Mouse (Mus musculus) spleen, postnatal 10 days (tissue): ENCODE measurements around the gene Olfr618.
"Not testable (repeated sequence)": the region's sequence is repeated elsewhere in the genome, so short reads cannot be mapped to it uniquely, and the experiment has no call there.

ENCODE experiments used
- DNase-seq, 2 experiments: peaks; one replicate each; pipeline ENCODE4 v3.0.0; 2021 to 2022; ENCODE audit warnings: low spot score in 2 of 2

Gene Olfr618

DNA sequence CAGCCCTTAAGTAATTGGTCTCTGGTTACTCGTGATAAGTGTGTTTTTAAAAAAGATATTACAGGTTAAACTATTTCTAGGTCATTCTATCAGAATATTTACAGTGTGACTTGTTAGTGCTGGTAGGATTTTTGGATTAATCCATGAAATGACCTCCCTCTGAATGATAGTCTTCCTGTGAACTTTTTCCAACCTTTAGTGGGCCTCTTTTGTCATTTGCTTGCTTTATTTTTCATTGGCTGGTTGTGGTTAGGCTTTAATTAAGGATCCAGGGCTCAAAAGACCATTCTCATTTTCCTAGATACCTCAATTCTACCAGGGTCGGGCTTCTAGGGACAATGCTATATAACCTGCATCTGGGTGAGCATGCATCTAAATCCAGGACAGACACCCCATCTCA, at the start of gene Olfr618:
TSS of gene Olfr618 (plus strand) at position 301 of the 400 bp plus-strand sequence.
- DNase-seq = no peak

- not testable (repeated sequence) for DNase-seq
Observed at GRCm38 (mm10) chr7:103542617-103543016, 47.3 kb upstream of the Olfr618 start, which contains the start of gene Olfr612. Gene Olfr612, minus strand, starts transcription at chr7:103542717.

- DNase-seq = no peak
Observed at GRCm38 (mm10) chr7:103547774-103548173, 42.1 kb upstream of the Olfr618 start, which contains the start of gene Olfr613. Gene Olfr613, plus strand, starts transcription at chr7:103548074.

GRCm38 (mm10) chr7:103555779-103556178, 34.1 kb upstream of the Olfr618 start, which contains the start of gene Olfr615:
Gene Olfr615, plus strand, starts transcription at chr7:103556079.
- no peak for DNase-seq

GRCm38 (mm10) chr7:103569043-103569442, 20.9 kb upstream of the Olfr618 start, which contains the start of gene Olfr616:
Gene Olfr616, minus strand, starts transcription at chr7:103569143.
- DNase-seq = no peak

DNA sequence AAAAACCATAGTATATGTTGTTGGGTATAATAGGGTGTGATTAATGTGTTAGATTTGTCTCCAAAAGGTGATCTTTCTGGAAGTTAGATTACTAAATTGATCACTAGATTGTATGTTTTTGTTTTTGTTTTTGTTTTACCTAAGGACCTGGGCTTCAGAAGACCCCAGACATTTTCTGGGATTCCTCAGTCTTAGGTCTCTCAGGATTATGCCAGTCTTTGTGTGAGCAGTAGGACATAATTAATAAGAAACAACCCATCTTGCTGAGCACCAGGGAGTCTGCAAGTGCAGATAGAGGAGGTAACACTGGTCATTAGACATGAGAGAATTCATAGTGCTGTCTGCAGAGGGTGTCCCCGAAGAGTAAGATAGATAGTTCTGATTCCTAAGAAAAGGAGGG, 17.1 kb upstream of the Olfr618 start, which contains the start of gene Olfr617:
TSS of gene Olfr617 (plus strand) at position 301 of the 400 bp plus-strand sequence.
- no peak for DNase-seq

GRCm38 (mm10) chr7:103600275-103600674, 10.4 kb downstream of the Olfr618 start, which contains the start of gene Olfr619:
Gene Olfr619, plus strand, starts transcription at chr7:103600575.
- DNase-seq = no peak

DNA sequence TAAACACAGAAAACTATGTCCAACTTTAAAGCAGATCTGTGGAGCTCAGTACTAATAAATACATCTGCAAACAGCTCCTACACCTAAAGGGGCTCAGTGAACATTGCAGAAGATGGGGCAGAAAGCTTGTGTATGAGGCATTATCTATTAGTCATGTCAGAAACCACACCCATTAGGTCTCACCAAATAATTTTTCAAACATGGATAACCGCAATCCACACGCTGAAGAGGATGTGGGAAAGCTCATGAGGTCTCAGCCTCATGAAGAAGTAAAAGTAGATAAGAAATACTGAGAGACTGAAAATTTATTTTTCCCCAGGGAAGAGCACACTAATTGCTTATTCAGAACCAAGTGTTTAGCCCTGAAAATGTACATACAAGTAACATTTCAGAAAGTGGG, 17.5 kb downstream of the Olfr618 start:
- no peak for DNase-seq

DNA sequence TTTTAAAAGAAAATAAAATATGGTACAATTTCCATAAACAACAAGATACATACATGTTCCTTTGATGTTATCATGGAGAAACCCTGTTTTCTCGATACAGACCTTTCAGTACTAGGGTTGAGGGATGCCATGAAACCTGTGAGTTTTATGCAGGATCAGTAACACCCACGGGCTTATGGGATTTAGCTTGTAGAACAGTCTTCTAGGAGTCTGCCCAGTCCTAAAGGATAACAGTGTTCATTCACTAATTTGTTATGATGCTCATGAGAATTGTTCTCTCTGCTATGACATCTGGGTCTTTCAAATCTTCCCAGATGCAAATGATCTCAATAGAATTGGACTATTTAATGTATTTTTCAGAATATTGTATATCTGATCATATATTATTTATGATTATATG, 22.5 kb downstream of the Olfr618 start, which contains the start of gene Olfr620:
TSS of gene Olfr620 (minus strand) at position 101 of the 400 bp plus-strand sequence.
- no peak for DNase-seq

- DNase-seq = no peak
Observed at GRCm38 (mm10) chr7:103636795-103637194, 46.9 kb downstream of the Olfr618 start.

GRCm38 (mm10) chr7:103642602-103643001, 52.7 kb downstream of the Olfr618 start, which contains the start of gene Olfr622:
Gene Olfr622, minus strand, starts transcription at chr7:103642702.
- no peak for DNase-seq

- no peak for DNase-seq
Observed at GRCm38 (mm10) chr7:103644070-103644469, 54.2 kb downstream of the Olfr618 start.
